Mouse (Mus musculus) v-Abl transformed pro-B cells (cell line): ENCODE data around the gene Tex22.

Source experiments
- in situ Hi-C, 2 experiments: fragments of 400-800 bp; cut with MboI; formaldehyde crosslinking; loops; one replicate each; pipeline ENCODE4 v1.15.1; 2025; ENCODE audit not compliant: unreplicated experiment in 2 of 2

The Tex22 gene

DNA sequence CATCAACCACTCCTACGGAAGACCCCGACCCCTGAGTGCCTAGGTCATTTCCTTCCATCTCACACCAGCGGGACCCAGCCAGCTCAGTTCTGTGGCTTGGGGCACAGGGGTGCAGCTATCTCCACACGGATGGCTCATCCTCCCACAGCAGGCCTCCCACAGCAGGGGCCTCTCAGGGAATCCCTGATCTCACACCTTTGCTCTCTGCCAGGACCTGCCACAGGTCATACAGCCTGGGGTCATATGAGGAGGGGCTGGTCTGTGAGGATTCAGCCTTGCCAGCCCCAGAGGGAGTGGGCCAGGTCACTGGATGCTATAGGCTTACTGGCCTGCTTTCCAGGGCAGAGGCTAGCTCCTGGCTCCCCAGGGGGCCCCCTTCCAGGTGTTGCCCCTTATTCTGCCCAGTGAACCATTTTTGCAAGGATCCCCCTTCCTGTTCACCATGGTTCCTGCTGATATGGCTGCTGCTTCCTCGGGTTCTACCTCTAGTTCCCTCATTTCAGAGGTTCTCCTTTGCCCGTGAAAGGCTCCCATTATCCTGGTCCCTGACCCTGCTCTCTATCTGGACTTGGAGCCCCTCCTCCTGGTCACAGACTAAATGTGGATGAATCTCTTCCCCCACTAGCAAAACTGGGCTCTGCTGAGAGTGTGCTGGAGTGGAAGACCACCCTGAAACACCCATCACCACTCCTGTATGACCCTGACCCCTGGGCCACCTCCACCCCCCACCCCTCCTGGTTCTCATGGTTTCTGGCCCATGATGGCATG is 25.4 kb downstream of the Tex22 start:
- in situ Hi-C loops, result loop anchor here in 1 of 2 experiments (5.0 kb wide), 1 partner anchor 92 kb away; no protein-coding TSS in a partner anchor

DNA sequence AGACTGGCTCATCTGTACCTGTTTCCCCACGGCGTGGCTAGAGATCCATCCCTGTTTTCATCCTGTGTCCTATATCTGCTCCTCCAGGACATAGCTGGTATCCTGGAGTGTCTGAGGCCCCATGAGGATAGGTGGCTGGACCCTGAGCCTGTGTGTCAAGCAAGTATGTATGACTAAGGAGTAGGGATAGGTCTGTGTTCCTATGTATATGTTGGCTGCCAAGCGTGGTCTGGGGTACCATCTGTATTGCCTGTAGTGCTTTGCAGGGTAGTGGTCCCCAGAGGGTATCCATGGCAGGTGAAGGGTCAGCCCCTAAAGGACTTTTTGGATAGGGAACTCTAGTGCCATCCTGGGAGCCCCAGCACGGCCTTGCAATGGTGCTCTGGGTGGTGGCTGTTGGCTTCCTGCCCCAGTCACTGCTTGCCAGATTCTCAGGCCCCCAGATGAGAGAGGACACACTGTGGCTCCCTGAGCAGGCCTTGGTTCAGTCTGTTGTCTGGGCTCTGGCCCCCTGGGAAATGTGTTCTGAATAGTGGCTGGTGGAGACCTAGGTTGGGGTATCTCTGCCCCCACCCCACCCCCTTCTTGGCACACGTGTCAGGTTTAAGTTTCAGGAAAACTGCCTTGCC is 26.3 kb downstream of the Tex22 start:
- in situ Hi-C loops, result no loop called here

DNA sequence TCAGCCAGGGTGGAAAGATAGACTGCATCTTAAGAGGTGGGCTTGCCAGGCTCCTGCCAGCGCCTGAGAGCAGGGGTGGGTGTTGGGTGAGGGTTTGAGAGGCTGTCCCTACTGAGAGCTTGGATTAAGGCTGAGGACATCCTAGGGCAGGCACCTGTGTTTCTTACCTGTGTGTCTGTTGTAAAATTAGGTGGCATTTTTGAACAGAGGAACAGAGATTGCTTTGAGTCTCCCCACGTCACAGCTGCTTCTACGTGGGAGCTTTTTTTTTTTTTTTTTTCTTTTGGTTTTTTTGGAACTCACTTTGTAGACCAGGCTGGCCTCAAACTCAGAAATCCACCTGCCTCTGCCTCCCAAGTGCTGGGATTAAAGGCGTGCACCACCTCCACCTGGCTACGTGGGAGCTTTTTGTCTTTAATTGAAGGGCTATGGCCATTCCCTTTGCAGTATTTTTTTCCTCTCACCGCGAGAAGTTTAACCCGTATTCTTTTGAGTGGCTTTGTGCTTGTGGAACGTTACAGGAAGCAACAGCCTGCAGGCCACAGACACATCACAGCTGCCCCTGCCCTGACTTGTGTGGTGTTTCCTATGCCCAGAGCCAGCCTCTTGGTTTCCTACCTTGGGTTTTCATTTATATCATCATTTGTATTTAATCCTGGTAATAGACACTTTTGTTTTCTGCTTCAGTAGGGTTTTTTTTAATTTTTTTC is 27.1 kb downstream of the Tex22 start:
- in situ Hi-C loops, result no loop called here

DNA sequence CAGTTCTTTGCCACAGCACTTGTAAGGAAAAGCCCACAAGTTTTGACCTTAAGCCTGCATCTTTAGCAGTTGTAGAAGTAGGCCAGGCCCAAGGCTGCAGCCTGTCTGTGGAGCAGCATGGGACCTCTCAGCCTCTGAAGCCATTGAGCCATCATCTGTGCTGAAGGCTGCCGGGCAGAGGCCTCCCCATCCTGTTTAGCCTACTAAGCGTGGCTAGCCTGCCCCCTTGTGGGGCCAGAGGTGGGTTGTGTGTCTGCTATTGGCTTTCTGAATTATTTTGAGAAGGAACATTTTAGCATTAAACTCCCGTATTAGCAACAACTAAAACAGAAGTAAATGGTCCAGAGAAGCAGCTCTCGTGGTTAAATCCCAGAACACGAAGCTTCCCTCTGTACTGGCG is 28.2 kb downstream of the Tex22 start:
- in situ Hi-C loops, result no loop called here

DNA sequence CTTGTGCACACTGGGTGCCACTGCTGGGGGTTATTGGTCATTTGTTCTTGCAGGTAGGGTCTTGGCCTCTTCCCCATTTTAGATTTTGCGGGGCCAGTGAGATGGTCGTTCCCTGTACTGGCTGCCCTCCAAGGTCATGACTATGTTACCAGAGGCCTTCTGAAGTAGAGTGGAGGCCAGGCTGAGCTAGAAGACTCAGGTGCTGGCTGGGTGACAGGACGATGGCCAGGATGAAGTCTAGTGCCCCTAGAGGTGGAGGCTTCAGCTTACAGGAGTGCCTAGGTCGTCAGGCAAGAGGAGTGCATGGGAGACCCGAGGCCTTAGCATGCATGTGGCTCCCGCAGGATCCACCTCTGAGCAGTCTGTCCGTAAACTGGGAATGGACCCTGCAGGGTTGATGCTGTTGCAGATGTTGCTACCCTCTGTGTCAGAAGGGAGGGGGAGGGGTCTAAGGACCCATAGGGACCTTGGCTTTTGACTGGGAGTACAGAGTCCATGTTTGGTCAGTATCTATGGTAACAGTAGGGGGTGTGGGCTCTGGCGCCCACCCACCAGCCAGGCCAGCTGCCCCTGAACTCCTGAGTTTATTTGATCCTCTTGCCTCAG is 29.6 kb downstream of the Tex22 start:
- in situ Hi-C loops, result no loop called here

DNA sequence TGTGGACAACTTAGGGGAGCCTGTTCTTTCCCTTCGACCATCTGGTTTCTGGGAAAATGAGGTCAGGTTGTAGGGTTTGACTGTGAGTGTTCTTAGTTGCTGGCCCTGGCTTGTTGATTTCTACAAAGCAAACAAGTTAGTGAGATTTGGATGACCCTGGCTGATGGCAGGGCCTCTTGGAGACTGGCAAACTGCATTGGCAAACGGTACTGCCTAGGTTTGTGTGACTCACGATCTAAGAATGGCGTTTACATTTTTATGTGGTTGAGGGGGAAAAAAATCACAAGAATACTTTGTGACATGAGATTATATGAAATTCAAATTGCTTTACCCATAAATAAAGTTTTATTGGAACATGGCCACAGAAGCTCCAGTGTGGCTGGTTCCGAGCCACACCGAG is 32.1 kb downstream of the Tex22 start:
- in situ Hi-C loops, result loop anchor here in 1 of 2 experiments (5.0 kb wide), 1 partner anchor 99 kb away; no protein-coding TSS in a partner anchor

DNA sequence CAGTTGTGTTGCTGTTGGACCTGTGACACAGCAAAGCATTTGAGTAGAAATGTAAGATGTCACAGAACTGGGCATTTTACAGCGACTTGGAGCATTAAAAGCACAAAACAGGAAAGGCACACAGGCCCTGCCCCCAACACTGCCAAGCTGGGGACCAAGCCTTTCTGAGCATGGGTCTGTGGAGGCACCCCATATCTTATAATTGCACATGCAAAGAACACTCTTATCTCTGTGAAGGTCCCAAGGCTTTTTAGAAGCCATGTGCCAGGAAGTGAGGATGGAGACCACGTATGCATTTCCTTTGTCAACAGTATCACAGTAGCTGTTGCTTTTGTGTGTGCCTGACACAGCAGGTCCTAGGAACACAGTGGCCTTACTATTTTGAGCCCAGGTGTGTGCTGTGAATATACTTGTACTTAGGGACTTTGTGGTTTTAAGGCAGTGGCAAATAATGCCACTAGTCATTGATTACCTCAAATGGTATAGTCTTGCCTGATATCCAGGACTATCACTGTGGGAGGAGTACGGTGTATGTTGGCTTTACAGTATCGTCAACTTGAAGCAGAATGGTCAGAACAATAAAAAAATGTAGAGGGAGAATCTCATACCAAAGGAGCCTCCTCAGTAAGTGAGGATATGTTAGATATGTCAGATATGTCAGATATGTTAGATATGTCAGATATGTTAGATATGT is 33.3 kb downstream of the Tex22 start:
- in situ Hi-C loops, result loop anchor here in 1 of 2 experiments (5.0 kb wide), 1 partner anchor 100 kb away; no protein-coding TSS in a partner anchor

DNA sequence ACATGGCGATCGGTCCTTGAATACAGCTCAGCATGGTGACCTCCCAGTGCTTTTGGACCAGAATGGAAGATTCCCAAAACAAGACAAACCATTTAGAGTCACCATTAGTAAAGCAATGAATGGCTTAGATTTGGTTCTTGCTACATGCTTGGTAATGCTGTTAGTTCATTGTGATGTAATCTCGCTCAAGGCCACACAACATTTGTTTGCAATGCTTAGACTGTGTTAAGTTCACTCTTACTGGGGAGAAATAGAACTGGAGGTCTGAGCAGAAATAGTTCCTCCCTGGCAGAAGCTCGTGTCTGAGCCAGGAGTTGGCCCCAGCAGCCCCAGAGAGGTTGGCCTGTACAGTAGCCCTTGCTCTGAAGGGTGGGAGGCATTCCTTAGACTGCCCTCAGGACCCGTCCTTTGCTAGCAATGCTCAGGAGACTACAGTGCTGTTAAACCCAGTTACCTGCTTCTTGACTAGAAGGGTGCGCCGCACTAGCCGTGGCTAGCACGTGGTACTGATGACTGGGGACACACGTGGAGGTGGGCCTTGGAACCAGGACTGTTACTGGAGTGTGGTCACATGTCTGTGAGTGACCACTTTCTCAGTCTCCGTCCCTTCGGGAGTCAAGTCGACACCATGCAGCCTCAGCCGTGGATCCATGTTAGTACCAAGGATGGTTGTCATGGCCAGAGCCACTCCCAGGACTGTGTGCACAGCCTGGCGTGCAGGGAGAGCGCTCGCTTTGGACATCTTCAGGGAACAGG is 34.4 kb downstream of the Tex22 start:
- in situ Hi-C loops, result loop anchor here in 1 of 2 experiments (5.0 kb wide), 1 partner anchor 101 kb away; no protein-coding TSS in a partner anchor

DNA sequence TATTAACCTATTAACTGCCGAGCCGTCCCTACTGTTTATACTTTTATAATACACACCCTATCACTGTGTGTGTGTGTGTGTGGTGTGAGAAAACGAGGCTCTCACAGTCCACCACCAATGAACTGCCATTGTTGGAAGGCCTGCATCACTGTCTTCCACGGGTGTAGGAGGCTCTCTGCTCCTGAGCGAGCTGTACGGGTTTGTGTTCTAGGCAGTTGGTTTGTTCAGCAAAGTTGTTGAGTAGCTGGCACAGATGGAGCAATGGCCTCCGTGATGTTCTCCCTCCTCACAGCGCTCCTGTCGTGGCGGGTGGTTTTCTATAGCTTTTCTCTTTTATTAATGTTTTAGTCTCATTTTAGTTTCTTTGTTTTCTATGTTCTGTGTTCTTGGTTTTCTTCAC is 35.5 kb downstream of the Tex22 start:
- in situ Hi-C loops, result loop anchor here in 1 of 2 experiments (5.0 kb wide), 1 partner anchor 102 kb away; no protein-coding TSS in a partner anchor

DNA sequence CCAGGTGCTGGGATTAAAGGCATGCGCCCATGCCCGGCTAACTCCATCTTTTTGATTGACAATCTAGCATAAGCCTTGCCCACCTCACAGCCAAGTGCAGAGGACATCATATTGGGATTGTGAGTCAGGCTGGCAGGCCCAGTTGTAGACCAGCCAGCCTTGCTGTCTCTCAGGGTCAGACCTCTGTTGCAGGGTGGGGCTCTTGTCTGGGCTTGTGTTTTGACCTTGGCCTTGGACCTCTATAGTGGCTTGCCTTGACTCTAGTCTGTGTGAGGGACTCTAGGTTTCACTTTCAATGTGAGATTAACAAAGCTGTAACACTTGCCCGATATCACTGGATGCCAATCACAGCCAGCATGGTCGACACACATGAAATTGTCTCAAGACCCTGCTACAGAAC is 39.8 kb downstream of the Tex22 start:
- in situ Hi-C loops, result no loop called here

DNA sequence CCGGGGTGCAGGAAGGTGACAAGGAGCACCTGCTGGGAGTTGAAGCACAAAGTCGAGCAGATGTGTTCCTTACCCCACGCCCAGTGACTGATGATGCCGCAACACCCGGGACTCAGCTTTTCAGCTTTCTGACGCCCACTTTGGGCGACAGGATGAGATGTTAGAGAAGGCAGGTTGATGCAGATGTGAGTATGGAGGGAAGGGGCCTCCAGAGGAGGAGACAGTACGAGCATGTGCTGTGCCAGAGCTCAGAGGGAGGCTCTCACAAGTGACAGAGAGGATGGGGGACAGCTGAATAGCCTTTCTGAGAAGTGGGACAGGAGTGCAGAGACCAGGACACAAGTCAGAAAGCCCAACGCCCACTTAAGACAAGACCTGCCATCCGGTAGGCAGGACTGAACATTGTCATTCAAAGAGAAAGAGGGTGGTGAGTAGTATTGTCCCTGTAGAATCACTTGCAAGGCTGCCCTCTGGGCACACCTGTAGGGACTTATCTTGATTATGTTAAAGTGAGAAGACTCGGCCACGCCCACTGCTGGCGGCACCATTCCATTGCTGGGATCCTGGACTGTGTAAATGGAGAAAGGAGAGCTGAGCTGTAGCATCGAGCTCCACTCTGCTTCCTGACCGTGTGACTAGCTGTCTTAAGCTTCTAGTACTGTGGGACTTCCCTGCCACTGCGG is 40.7 kb downstream of the Tex22 start:
- in situ Hi-C loops, result loop anchor here in 1 of 2 experiments (5.0 kb wide), 1 partner anchor 72 kb away; the partner anchor contains the start of gene Tmem121

DNA sequence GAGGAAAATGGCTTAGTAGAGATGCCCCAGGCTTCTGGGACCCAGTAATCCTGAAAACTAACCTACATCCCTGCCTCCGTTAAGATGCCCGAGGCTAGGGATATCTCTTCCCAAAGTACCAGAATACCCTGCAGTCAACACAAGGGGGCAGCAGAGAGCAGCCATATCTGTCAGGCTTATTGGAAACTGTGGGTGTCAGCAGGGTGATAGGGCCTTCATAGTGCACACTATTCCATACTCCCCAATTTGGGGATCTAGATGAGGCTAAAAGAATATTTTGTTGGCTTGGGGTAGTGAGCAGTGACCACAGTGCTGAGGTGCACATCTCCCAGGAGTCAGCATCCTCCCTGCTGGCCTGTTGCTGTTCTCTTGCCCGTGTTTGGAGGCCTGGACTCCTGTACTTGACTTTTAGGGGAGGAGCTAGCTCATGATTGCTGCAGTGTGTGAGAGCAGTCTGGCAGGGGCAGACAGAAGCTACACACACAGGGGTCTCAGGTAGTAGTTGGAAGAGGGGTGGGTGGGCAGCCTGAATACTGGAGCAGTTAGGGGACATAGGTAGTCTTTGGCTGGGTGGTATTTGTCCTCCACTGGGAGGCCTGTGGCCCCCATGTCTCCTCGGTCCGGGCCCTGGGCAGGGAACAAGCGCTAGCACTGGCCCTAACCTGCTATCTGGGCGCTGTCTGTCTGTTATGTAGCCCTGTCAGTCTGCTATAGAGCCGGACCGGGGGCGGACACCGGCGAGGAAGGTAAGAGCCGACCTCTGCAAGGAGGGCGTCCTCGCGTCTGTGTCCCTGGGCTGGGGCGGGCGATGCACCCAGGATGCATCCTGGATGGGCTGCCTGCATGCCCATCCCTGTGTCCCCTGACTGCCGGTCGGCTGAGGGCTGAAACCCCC is 45.5 kb downstream of the Tex22 start:
- in situ Hi-C loops, result loop anchor here in 1 of 2 experiments (5.0 kb wide), 1 partner anchor 68 kb away; the partner anchor contains the start of gene Tmem121

DNA sequence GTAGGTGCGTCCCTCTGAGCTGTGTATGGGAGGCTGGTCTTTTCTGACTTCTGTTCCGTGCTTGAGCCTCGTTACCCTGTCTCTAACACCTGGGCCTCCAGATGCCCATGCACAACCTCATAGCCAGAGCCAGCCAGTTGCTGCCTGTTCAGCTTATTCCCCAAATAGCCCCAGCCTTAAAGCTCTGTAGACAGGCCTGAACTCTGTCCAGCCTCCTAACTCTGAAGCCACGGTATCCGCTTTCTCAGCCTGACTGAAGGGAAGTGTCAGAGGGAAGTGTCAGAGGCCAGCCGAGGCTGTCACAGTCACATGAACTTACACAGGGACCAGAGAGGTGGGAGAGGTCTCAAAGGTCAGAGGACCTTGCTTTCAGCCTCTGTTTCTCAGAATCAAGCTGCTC is 50.4 kb downstream of the Tex22 start:
- in situ Hi-C loops, result no loop called here

DNA sequence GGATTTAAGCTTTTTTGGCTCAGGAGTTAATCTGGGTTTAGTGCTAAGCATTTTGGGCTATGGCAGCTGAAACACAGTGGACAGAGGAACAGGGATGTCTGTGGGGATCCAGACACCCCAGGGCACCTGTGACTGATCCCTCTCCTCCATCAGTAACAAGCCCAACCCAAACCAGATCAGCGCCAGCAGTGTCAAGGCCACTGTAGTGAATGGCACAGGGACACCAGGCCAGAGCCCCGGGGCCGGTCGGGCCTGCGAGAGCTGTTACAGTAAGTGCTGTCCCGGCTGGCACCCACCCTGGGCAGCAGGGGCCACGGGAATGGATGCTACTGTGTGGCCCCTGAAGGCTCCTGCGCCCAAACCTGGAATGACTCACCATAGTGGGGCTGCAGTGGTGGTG is 56.4 kb downstream of the Tex22 start:
- in situ Hi-C loops, result no loop called here

DNA sequence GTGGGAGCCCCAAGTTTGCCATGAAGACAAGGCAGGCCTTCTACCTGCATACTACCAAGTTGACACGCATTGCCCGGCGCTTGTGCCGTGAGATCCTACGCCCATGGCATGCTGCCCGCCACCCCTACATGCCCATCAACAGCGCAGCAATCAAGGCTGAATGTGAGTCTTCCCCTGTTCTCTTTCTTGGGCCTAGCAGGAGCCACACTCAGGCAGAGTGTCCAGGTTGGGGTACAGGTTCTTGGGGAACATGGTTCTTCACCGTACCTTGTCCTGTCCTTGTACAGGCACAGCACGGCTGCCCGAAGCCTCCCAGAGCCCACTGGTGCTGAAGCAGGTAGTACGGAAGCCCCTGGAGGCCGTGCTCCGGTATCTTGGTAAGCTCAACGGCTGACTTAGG is 57.3 kb downstream of the Tex22 start:
- in situ Hi-C loops, result no loop called here

DNA sequence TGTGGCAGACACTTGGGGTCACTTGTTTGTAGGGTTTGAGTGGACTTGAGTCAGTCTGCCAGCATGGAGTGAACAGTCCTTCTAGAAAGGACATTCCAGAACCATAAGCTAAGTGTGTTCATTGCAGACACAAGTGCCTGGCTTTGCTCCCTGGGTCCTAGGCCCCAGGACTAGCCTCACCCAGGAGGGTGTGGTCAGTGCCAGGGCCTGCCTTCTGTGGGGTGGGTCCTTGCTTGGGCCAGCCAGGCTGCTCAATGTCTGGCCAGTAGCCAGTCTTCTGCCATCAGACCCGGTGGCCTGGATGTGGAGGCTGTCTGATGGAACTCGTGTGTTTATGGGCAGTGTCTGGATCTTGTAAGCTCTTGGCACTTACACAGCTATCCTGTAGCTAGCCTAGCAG is 58.3 kb downstream of the Tex22 start:
- in situ Hi-C loops, result no loop called here

DNA sequence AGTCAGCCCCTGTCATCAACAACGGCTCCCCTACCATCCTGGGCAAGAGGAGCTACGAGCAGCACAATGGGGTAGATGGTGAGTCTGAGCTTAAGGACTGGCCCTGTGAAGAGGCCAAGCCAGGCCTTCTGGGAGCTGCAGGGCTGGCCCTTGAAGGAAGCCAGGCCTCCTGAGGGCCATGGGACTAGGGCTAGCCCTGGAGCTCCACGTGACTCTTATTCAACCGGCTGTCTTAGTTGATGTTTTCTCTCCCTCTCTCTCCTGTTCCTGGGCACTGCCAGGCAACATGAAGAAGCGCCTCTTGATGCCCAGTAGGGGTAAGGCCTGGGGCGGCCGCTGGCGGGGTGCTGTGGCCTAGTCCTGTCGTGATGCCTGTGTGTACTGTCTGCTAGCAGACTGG is 59.0 kb downstream of the Tex22 start:
- in situ Hi-C loops, result no loop called here

DNA sequence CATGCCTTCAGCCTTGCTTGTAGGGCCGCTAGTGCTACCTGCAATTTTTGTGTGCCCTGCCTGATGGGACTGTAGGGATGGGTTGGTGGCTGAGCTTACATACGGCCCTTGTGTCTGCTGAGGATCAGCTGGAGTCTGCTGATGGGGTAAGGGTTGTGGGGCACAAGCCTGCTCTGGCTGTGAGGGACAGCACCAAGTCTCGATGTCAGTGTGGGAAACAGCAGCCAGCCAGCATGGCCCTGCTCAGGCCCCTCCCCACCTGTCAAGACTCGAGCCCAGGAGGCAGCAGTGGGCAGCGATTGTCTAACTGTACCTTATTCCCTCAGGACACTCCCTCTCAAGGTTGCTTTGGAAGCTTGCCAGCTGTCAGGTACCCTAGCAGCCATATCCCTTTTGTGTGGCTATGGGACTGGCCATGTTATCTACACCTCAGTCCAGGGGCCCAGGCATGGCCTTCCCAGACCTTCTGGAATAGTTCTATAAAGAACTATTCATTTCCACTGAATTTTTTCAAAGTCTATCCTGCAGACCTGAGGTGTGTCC is 59.6 kb downstream of the Tex22 start:
- in situ Hi-C loops, result no loop called here
